Mouse (Mus musculus): ENCODE measurements around the gene Tdp1.

DNA sequence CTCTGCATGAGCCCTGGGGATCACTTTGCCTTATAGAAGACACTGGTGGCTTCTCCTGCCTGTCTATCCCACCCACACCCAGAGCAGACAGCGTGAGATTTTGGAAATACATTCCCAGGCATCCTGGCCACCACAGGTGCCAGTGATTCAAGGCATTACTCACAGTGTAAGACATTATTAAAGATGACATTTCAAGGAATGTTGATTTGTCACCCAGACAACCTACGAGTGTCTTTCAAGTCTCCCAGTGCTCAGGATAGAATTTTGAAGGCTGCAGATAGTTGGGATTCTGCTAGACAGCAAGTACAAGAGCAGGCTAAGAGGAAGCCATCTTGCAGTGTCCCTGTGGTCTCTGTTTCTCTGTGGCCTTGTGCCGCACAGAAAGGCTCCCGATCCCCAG lies 47.9 kb downstream of the Tdp1 start:
- no peak for TF ChIP-seq CHD2 (IDR thresholded peaks at IDR 0.05; ENCODE audit: low read depth, low read length)
- no peak for TF ChIP-seq MAFK (IDR thresholded peaks at IDR 0.05; ENCODE audit: insufficient read depth, low read depth, low read length)
- TF ChIP-seq ZC3H11A (IDR thresholded peaks at IDR 0.05; ENCODE audit: borderline replicate concordance, low read depth, low read length), result no peak
